Mouse (Mus musculus) gastrocnemius, postnatal 36 days (tissue): ENCODE results near the gene Syna. TPM values are rescaled to one million over a fixed set of nuclear protein-coding genes. Genes with fewer than 3 reads are reported as not detected.

Source experiments
- DNase-seq, 2 experiments: peaks; one replicate each; pipeline ENCODE4 v3.0.0; 2022
- intact Hi-C: fragments of 180-260 bp; cut with DNase I; formaldehyde crosslinking; loops from one replicate; pipeline ENCODE4 v1.15.1; 2025
- long read RNA-seq, 2 experiments: library from polyadenylated mRNA; stranded (forward); transcript quantifications; one replicate each; pipeline ENCODE4 v2.0.0; 2021
- total RNA-seq, 2 experiments: library from RNA; stranded (reverse); gene quantifications; 2 replicates each; pipeline ENCODE4 v1.2.3; 2021

Gene Syna
- total RNA-seq = not detected
- long read RNA-seq, experiment 1 = 0 reads
- long read RNA-seq, experiment 2 = 0 reads

- intact Hi-C loops = no loop called here
- DNase-seq = no peak
These were observed at the start of gene Syna for GRCm38 (mm10) chr5:134560071-134560449. TSS of gene Syna (minus strand) at chr5:134560171.

- intact Hi-C loops = no loop called here
- no peak for DNase-seq
These were observed 47.1 kb upstream of the Syna start for GRCm38 (mm10) chr5:134607121-134607520.

- intact Hi-C loops = no loop called here
These were observed 46.3 kb upstream of the Syna start for GRCm38 (mm10) chr5:134606314-134606713.

GRCm38 (mm10) chr5:134604376-134604775 is 44.4 kb upstream of the Syna start:
- DNase-seq = no peak
- intact Hi-C loops = no loop called here

More at GRCm38 (mm10) chr5:134606314-134606713, 46.3 kb upstream of the Syna start:
- DNase-seq = no peak

- DNase-seq = peak in 1 of 2 experiments; percentile 30
- intact Hi-C loops = loop anchor here (10.0 kb wide), 1 partner anchor 223 kb away; no protein-coding TSS in a partner anchor
These were observed 37.7 kb upstream of the Syna start for GRCm38 (mm10) chr5:134597711-134598110.

GRCm38 (mm10) chr5:134593093-134593492 is 33.1 kb upstream of the Syna start:
- intact Hi-C loops = loop anchor here (10.0 kb wide), 1 partner anchor 218 kb away; no protein-coding TSS in a partner anchor
- DNase-seq = no peak

DNA sequence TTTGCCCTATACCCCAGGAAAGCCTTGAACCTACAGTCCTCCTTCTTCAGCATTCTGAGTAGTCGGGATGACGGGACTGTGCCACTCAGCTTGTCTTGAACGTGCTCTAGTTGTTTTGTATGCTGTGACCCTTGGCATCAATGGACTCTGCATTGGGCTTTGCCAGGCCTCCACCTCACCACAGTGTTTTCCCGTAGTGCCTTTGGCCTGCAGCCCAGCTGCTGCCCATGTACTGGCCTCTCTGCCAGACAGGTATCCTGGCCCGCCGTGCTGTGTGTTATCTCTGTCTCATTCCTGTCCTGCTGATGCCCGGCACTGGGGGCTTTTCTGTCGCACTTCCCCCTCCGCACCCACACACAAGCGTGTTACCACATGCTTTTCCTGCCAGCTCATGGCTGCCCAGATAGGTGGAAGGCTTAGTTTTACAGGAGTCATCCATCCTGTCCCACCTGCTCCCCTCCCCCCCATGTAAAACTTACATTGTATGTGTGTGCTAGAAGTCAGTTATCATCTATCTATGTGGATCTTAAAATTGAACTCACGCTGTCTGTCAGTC is 32.1 kb upstream of the Syna start:
- intact Hi-C loops = loop anchor here (10.0 kb wide), 1 partner anchor 217 kb away; no protein-coding TSS in a partner anchor
- DNase-seq = no peak

DNA sequence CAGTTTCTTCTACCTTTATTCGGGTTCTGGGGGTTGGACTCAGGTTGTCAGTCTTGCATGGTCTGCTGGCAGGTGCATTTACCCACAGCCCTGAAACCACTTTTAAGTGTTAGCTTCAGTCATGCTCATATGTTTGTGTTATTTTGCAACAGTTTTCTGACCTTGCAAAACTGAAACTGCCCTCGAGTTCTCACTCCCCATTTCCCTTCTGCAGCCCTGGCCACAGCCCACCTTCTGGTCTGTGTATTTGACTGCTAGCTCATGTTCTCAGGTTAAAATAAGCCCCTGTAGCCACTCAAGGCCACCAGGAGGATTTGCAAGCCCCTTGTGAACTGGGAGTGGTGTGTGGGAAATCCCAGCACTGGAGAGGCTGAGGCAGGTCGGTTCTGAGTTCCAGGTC is 29.9 kb upstream of the Syna start:
- no peak for DNase-seq
- intact Hi-C loops = loop anchor here (10.0 kb wide), 1 partner anchor 215 kb away; no protein-coding TSS in a partner anchor

DNA sequence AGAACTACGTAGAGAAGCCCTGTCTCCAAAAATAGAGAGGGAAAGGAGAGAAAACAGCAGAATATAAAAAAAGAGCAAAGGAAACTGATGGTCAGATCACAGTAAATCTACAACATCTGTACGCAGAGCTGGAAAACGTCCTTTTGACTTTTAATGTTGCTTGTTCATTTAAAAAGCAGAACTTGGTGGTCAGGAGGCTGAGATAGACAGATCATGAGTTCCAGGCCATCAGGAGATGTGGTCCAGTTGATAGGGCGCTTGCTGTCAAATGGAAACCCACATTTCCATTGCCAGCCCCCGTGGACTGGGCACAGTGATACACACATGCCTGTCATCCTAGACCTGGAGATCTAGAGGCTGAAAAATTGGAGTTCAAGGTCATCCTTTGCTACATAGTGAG is 24.8 kb upstream of the Syna start:
- intact Hi-C loops = no loop called here
- DNase-seq = no peak

- intact Hi-C loops = no loop called here
- DNase-seq = no peak
These were observed 23.9 kb upstream of the Syna start for GRCm38 (mm10) chr5:134583884-134584213.

DNA sequence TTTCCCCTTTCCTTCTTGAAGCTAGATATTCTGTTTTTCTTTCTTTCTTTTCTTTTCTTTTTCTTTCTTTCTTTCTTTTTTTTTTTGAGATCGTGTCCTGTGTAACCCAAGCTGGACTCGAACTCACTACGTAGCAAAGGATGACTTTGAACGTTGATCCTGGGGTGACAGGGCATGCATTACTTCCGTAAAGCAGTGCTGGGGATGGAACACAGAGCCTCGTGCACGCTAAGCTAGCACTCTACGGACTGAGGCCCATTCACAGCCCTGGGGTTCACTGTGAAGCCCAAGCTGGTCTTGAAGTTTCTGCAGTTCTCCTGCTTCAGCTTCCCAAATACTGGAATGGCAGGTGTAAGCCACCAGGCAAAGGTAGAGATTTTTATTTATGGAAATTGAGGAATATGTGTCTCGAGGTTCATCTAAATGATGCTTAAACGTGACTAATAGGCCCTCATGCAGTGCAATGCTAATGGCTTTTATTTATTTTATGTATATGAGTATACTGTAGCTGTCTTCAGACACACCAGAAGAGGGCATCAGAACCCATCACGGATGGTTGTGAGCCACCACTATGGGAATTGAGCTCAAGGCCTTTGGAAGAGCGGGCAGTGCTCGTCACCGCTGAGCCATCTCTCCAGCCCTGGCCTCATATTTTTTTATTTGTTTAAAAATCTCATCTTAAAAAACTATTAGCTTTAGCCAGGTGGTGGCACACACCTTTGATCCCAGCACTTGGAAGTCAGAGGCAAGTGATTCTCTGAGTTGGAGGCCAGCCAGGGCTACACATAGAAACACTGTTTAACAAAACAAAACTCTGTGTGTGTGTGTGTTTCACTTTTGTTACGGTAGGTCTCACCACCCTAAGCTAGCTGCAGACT is 23.3 kb upstream of the Syna start:
- intact Hi-C loops = no loop called here

GRCm38 (mm10) chr5:134582221-134582907 is 22.4 kb upstream of the Syna start:
- DNase-seq = peak; percentile 95 to 97
- intact Hi-C loops = no loop called here

More for the DNA sequence above, 23.3 kb upstream of the Syna start:
- no peak for DNase-seq

GRCm38 (mm10) chr5:134581146-134581545 is 21.2 kb upstream of the Syna start, which contains the start of gene Rfc2:
TSS of gene Rfc2 (plus strand) at chr5:134581366.
- intact Hi-C loops = loop anchor here (2.0 kb wide), 1 partner anchor 72 kb away; no protein-coding TSS in a partner anchor
- DNase-seq = no peak

DNA sequence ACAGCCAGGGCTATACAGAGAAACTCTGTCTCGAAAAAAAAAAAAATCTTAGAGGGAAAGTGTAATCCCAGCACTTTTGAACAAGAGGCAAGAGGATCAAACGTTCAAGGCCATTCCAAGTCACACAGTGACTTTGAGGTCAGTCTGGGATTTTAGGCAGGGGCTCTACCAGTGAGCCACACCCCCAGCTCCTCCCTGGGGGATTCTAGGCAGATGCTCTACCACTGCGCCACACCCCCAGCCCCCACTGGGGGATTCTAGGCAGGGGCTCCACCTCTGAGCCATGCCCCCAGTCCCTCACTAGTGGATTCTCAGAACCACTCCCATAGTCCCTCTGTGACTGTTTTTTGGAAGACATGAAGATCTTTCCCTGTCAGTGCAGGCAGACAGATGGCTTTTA is 19.2 kb upstream of the Syna start:
- intact Hi-C loops = no loop called here
- no peak for DNase-seq

DNA sequence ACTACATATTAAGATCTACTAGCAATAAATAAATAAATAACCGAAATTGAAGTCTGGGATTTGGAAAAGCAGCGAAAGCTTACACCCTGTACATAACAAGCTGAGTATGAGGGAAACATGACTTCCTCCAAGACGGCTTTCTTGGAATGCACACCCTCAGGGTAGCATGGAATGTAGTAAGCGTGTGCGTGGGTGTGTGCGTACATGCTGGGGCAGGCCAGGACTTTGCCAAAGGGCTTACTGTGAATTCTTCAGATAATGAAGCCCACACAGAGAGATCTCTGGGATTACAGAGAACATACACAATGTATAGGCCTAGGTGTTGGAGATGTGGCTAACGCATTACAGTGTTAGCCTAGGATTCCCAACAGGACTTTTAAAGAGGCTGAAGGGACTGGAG is 17.6 kb upstream of the Syna start:
- intact Hi-C loops = no loop called here

DNA sequence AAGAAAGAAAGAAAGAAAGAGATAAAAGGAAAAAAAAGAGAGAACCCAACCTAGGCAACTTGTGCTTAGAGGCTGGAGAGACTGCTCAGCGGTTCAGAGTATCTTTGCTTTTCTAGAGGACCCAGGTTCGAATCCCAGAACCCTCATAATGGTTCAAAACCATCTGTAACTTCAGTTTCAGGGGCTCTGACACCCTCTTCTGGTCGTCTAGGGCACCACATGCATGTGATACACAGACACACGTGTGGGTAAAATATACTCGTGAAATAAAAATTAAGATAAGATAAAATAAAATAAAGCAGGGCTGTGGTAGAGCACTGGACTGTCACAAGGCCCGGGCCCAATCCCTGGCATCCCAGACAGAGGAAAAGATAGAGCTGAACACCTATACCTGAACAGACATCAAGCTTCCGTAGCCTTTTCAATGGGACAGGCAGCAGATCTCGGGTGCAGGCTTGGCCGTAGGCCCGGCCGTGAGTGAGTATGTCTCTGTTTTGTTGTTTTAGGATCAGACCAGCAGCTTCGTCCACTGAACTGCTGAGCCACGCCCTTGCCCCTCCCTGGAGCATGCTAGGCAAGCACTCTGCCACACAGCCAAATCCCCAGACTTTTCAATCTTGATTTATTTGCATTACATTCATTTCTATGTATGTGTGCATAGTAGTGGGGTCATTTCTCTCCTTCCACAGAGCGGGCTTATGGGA is 16.7 kb upstream of the Syna start:
- intact Hi-C loops = no loop called here
- DNase-seq = no peak

More for the DNA sequence above, 17.6 kb upstream of the Syna start:
- no peak for DNase-seq

- DNase-seq = no peak
- intact Hi-C loops = no loop called here
These were observed 15.9 kb upstream of the Syna start for GRCm38 (mm10) chr5:134575833-134576232.

DNA sequence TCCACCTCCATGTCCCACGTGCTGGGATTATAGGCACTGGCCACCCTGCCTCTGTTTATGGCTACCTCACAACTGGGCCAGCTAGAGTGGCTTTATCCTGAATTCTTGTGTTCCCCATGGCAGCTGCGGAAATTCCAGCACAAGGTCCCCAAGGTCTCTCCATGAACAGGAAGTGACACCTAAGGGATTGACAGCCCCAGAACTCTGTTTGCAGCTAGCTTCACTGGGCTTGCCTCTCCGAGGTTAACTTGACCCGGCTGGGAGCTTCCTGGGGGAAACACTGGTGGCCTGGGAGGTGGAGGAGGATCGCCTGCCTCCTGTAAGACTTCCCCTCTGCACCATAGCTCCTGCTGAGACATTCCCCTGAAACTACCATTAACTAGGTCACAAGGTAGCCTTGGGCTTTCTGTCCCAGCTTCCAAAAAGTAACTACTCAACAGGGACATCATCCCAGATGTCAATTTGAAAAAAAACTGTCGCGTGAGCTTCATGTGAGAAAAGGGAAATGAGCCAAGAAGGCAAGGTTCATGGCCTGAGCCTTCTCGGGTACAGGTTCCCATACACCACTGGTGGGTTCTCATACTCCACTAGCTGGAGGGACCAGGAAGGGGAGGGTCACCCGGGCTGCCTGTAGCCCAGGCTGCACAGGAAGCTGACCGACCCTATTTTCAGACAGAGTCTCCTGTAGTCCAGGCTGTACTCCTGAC is 12.7 kb upstream of the Syna start:
- intact Hi-C loops = no loop called here
- DNase-seq = no peak

GRCm38 (mm10) chr5:134571730-134572507 is 11.9 kb upstream of the Syna start:
- intact Hi-C loops = no loop called here
- peak in 1 of 2 experiments; percentile 27 for DNase-seq
